Mouse (Mus musculus) mouse trophoblast stem cell (cell line): ENCODE measurements around the gene Tbc1d14.

Source experiments
- in situ Hi-C, 2 experiments: fragments of 300-500 bp; cut with MseI, MboI; formaldehyde crosslinking; loops; 2 replicates in 1 of 2; 3 replicates in 1 of 2; pipeline ENCODE4 v1.15.1; 2025

Tbc1d14 gene

DNA sequence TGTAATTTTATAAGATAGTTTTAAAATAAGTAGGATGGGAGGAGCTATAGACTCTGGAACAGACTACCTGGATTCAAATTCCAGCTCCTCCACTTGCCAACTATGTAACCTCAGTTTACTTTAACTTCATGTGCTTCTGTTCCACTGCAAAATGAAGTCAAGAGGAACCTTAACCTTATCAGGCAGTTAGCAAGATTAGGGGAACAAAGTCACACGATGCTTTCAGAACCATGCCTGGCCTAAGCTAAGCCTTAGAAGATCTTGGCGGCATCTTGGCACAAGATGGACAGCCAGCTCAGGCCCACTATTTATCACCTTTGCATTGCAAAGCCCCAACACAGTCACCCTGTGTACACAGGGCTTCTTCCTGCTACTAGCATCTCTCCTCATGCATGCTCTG lies 14.1 kb downstream of the Tbc1d14 start:
- in situ Hi-C loops, result no loop called here

- in situ Hi-C loops, result no loop called here
These were observed 16.6 kb downstream of the Tbc1d14 start for GRCm38 (mm10) chr5:36576457-36576856.

DNA sequence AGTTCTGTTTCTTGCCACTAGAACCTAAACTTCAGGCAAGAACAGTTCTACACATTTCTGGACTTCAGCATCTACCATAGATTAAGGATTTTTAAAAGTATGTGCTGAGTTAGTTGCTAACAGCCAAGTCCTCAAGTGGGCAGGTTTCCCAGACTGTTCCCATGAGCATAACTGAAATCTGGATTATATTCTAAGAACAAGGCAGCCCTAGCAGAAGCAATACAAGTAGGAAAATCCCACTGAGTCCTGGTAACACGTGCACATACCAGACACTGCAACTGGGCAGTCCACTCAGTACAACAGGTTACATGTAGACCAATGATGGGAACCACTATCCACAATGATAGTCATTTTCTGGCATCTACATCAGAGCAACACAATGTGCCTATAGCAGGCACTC lies 17.3 kb downstream of the Tbc1d14 start:
- in situ Hi-C loops, result no loop called here

GRCm38 (mm10) chr5:36575227-36575626 lies 17.8 kb downstream of the Tbc1d14 start:
- in situ Hi-C loops, result no loop called here

DNA sequence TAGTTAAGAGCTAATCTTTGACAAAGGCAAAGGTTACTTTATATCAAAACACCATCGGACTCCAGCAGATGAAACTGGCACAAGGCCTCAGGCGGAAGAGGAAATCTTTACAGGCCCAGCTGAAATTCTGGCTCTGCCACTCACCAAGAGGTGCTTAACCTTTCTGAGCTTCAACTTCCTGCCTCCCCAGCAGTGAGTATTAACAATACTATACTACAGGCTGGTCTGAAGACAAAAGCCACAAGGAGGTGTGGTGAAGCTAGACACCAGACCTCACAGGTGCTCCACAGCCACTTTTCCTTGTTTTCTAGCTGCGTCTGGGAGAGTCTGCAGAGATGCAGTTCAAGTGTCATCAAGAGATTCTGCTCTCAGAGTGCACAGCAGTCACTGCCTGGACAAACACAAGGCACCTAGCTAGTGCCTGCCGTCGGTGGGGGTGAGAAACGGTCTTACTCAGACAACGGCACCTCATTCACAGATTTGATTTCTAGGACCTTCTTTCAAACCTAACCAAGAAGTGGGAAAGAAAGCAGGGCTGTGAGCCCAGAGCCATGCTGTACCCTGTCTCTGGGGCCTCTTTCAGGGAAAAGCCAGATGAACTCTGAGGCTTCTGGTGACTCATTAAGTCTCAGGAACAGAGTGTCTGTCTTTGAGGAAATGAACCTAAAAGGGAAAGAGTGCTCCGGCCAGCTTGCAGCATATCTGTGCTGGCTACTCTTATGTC lies 18.8 kb downstream of the Tbc1d14 start:
- in situ Hi-C loops, result no loop called here

DNA sequence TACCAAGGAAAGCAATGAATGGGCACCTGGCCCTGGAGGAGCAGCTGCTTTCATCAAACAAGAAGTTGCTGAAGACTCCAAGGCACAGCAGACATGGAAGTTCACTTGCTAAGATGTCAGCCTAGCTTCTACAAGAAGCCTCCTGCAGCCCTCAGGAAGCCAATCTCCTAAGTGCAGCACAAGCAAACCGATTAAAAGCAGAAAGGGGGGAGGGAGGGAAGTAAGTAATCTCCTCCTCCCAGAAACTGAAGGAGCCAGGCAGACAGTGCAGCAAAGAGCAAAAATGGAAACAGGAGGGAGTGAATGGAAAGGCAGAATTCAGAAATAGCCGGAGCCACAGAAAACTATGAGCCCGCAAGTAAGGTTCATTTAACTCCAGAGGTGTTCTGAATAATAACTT lies 19.7 kb downstream of the Tbc1d14 start:
- in situ Hi-C loops, result no loop called here

- in situ Hi-C loops, result no loop called here
These were observed 21.7 kb downstream of the Tbc1d14 start for GRCm38 (mm10) chr5:36571371-36571770.

- in situ Hi-C loops, result no loop called here
These were observed 22.4 kb downstream of the Tbc1d14 start for GRCm38 (mm10) chr5:36570546-36571245.

DNA sequence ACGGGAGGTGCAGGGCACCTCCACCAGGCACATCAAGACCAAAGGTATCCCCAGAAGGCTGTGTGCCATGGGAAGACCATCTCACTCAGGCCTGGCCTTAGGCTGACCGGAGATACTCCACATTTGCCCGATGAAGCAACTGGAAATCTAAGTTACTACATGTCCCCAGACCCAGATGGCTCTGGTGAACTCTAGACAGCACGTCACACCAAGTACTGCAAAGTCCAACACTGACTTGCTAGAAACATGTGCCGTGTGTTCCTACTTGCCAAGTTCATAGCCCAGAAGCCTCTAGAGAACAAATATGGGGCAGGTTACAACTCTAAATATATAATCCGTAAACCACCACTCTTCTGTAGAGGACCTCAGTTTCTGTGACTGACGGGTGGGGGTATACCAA lies 23.0 kb downstream of the Tbc1d14 start:
- in situ Hi-C loops, result no loop called here

- in situ Hi-C loops, result no loop called here
These were observed 25.0 kb downstream of the Tbc1d14 start for GRCm38 (mm10) chr5:36568118-36568517.

DNA sequence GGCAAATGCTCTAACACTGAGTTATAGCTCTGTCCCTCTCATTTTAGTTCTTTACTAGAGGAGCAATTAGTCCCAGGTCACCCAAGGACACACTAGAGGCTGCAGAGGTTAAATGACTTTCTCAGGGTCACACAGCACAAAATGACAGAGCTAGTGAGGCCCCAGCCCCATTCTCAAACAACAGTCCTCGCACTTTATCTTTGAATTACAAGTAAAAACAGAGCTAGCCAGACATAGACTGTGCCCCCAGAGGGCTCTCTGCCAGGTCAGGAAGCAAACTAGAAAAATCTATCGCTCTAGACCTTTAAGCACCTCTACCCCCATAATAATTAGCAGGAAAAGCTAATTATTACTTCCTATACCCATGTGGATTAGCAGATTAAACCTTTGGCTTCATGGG lies 25.4 kb downstream of the Tbc1d14 start:
- in situ Hi-C loops, result no loop called here

DNA sequence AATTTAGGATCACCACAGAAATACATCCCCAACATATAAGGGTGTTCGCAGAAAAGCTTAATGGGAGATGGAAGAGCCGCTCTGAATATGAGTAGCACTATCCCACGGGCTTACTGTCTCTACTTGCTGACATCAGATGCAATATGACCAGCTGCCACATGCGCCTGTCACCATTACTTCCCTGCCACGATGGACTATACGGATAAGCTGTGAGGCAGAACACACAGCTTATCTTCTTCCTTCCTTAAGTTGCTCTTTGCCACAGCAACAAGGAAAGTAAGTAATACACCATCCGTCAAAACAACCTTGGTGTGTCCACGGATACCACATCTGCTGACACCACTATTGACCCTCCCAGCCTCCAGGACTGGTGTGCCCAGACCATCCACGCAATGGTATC lies 28.5 kb downstream of the Tbc1d14 start:
- in situ Hi-C loops, result no loop called here

- in situ Hi-C loops, result no loop called here
These were observed 29.3 kb downstream of the Tbc1d14 start for GRCm38 (mm10) chr5:36563741-36564140.

- in situ Hi-C loops, result no loop called here
These were observed 30.2 kb downstream of the Tbc1d14 start for GRCm38 (mm10) chr5:36562791-36563445.

- in situ Hi-C loops, result no loop called here
These were observed 31.6 kb downstream of the Tbc1d14 start for GRCm38 (mm10) chr5:36561509-36561908.

DNA sequence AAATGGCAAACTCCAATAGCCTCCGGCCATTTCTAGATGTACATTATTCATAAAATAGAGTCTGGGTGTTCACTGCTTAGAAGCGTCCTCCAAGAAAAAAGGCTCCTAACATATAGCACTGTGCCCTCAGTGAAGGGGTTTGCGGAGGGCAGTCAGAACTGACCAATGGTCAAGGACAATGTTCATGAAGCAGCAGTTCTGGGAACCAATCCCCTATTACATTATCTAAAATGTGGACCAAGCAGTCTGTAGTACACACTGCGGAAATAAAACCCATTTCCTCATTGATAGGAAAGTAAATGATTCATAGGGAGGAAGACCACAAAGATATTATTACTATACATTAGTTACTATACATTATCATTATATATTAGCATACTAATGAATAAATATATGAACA lies 32.6 kb downstream of the Tbc1d14 start:
- in situ Hi-C loops, result no loop called here

- in situ Hi-C loops, result no loop called here
These were observed 33.4 kb downstream of the Tbc1d14 start for GRCm38 (mm10) chr5:36559510-36560235.

DNA sequence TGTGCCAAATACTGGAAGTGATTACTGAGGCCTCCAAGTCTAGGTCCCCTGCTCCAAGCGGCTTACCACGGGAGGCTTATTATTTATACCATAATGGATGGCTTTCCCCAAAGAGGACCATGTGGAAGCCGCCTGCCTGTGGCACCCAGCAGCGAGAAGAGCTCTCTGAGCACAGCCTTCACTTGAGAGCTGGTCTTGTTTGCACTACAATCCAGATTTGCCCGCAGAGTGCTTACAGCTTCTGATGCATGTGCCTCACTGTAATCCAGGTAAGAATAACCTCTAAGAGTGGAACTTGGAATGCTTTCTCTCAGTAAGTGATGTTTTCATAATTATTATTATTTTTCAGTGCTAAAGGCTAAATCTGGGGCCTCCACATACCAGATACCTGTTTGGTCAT lies 34.0 kb downstream of the Tbc1d14 start:
- in situ Hi-C loops, result no loop called here

- in situ Hi-C loops, result no loop called here
These were observed 34.5 kb downstream of the Tbc1d14 start for GRCm38 (mm10) chr5:36558526-36558925.

DNA sequence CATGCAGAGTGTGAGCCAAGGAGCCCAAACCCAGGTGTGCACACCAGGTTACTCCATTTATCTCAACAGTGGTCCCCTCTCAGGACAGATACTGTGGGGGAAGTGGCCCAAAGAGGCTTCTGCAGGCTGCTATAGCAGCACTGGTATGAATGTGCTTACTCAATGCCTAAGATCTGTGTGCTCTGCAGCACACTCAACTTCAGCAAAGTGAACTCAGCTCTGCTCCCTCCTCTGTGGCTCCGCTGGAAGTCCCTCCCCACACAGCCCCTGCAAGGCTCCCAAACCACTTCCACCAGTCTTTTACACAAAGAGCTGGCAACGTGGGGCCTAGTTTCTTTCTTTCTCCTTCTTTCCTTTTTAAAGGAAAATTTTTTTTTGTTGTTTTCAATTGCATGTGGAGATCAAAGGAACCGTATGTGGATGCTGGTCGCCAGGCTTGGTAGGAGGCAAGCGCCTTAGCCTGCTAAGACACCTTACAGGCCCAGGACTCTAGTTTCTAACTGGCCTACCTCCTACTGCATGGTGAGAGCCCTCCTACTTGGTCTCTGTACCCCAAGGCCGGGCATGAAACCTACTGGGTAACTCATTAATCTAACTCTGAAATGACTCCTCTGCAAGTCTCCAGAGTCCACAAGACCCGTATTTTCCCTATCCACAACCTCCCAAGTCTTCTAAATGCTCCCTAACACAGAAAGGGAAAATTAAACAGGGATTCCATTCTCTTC lies 35.3 kb downstream of the Tbc1d14 start:
- in situ Hi-C loops, result no loop called here

- in situ Hi-C loops, result no loop called here
These were observed 36.2 kb downstream of the Tbc1d14 start for GRCm38 (mm10) chr5:36556906-36557305.

- in situ Hi-C loops, result no loop called here
These were observed 36.8 kb downstream of the Tbc1d14 start for GRCm38 (mm10) chr5:36556289-36556688.
